Mouse (Mus musculus): ENCODE results near the gene Aqp8.

Gene Aqp8

DNA sequence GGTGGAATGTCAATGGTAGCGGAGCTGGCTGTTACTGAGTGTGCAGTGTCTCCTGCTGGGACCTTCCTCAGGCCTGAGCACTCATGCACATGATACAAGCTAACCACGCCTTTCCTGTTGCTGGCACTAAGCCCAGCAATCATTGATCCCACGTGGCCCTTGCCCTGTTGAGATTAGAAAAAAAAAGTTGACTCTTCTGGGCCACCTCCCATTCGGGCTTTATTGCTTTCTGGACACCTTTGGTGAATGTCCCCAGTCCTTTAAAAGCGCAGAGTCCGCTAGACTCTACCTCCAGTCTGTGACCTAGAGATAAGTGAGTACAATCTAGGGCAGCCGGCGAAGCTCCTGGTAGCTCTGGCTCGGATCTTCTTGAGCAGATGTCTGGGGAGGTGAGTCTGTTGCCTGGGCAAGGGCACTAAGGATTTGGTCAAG lies at the start of gene Aqp8:
Gene Aqp8 (plus strand): TSS at position 222 of the 432 bp plus-strand sequence.
- DNase-seq (ENCODE audit: low spot score): peak; percentile 53

- DNase-seq (ENCODE audit: low spot score): no peak
Measured at GRCm38 (mm10) chr7:123416803-123417202, 45.3 kb upstream of the Aqp8 start.

- no peak for DNase-seq (ENCODE audit: low spot score)
Measured at GRCm38 (mm10) chr7:123417661-123418060, 44.4 kb upstream of the Aqp8 start.

- DNase-seq (ENCODE audit: low spot score): no peak
Measured at GRCm38 (mm10) chr7:123419984-123420383, 42.1 kb upstream of the Aqp8 start.

GRCm38 (mm10) chr7:123421958-123422357 lies 40.1 kb upstream of the Aqp8 start:
- no peak for DNase-seq (ENCODE audit: low spot score)

GRCm38 (mm10) chr7:123424281-123424680 lies 37.8 kb upstream of the Aqp8 start:
- DNase-seq (ENCODE audit: low spot score): no peak

DNA sequence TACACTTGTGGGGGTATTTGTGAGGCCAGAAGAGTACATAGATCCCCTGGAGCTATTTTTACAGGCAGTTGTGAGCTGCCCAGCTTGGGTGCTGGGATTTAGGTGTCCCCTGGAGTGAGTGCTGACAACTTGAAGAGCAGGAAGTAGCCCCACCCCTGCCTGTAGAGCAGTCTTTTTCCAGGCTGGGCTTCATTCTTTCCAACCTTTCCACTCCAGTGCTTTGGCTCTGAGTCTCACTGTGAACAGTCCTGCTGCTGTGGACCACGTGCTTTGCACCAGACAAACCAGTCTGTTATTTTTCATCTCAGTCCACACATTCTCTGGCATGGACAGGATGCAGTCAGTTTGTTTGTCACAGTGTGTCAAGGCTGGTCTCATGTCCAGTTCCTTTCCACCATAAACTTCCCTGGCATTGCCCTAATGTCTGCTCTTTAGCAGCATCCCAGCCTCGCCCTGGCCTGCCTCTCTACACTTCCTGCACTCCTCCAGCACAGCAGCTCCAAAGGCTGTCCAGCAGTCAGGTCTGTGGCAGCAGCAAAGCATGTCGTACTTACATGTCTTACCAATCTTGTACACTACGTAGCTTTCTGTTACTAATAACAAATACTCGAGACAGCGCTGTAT lies 36.8 kb upstream of the Aqp8 start:
- DNase-seq (ENCODE audit: low spot score): no peak

GRCm38 (mm10) chr7:123429624-123430410 lies 32.3 kb upstream of the Aqp8 start:
- no peak for DNase-seq (ENCODE audit: low spot score)

DNA sequence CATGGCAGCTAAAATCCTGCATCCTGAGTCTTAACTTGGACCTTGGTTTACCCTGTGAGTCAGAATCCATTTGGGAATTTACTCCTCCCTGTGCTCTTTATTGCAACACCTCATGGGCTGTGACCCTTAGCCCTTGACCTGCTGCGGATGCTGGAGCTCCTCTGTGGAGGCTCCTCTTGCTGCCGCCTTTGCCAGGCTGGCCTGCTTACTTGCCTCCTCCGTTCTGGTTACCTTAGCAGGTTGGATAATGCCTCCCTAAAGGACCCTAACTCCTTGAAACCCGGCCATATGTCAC lies 31.7 kb upstream of the Aqp8 start:
- no peak for DNase-seq (ENCODE audit: low spot score)

- DNase-seq (ENCODE audit: low spot score): no peak
Measured at GRCm38 (mm10) chr7:123431206-123431605, 30.9 kb upstream of the Aqp8 start.

DNA sequence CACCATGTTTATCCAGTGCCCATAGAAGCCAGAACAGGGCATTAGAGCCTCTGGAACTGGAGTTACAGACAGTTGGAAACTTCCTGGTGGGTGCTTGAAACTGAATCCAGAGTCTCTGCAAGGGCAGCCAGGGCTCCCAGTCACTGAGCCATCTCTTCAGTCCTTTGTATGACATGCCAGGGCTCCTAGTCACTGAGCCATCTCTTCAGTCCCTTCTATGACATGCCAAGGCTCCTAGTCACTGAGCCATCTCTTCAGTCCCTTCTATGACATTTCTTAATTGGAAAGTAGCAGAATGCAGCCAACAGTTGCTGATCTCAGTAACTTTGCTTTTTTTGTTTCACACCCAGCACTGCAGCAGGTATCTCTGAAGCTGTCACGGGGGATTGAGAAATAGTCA lies 20.0 kb upstream of the Aqp8 start:
- no peak for DNase-seq (ENCODE audit: low spot score)

DNA sequence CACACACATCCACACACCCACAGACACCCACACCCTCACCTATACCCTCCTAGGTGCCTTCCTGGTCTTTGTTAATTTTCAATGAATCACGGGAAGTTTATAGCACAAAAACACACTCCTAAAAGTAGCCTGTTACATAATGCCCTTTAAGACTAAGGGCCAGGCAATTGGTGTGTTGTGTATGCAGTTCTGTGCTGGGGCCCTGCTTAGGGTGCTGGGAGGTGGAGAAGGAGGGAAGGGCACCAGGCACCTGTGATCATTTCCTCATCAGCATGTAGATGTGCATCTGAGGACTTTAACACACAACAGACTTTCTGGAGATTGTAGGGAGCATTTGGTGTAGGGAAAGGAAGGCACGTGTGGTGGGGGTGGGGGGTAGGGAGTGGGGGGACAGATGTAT lies 13.3 kb upstream of the Aqp8 start:
- no peak for DNase-seq (ENCODE audit: low spot score)

DNA sequence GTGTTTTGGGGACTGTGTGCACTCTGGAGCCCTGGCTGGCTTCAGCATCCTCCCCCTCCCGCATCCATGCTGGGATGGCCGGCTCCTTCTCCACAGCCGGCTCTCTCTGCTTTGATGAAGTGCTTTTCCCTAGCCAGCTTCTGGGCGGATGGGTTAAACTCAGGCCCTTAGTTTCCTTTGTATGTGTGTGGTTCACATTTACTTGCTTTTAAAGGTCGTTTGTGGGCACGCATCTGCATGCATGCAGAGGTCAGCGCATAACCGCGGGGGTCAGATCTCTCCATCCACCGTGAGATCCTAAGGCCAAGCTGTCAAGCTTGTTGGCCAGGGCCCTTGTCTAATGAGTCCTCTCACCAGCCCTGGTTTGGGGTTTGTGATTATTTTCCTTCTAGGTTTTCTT lies 12.4 kb upstream of the Aqp8 start:
- no peak for DNase-seq (ENCODE audit: low spot score)

DNA sequence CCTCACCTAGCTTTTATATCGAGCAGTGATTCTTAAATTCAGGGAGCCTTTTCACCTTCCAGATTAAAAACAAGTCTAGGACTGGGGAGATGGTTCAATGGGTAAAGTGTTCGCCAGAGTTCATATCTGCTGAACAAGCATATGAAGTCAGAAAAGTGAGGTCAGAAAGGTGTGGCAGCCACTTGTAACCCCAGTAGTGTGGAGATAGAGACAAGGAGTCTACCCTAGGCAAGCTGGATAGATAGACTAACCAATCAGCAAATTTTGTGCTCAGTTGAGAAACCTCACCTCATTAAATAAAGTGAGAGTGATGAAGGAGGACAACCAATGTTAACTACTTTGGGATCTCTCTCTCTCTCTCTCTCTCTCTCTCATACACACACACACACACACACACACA lies 11.6 kb upstream of the Aqp8 start:
- no peak for DNase-seq (ENCODE audit: low spot score)

DNA sequence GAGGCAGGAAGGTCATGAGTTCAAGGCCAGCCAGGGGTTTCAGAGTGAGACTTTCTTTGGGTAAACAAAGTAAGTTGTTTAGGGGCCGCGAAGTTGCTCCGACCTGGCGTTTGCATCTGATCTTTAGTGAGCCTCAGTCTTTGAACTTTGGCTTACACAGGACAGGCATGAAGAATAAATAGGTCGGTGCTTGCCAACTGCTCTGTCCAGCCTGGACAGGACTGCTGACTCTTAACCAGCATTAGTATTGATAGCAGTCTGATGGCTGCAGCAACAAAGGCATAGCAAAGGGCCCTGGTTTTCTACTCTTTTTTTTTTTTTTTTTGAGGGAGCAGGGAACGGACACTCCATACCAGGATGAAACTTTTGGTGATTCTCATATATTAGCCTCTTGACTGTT lies 9.5 kb upstream of the Aqp8 start:
- DNase-seq (ENCODE audit: low spot score): no peak

DNA sequence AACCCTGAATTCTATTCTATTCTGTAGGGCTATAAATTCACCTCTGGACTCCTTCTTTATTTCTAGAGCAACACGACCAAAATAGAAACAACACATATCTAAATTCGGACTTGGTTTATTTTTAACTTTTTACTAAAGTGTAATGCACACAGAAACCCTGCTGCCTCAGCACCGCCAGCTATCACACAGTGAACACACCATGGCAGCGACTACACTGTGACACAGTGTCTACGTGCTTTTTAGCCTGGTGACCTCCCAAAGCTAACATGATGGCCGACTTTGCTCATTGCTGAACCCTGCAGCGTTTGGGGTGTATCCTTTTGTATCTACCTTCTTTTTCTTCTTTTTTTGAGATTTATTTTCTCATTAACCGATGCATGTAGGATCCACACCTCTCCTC lies 9.0 kb upstream of the Aqp8 start:
- no peak for DNase-seq (ENCODE audit: low spot score)

GRCm38 (mm10) chr7:123455088-123455487 lies 7.0 kb upstream of the Aqp8 start:
- no peak for DNase-seq (ENCODE audit: low spot score)

GRCm38 (mm10) chr7:123458309-123458708 lies 3.8 kb upstream of the Aqp8 start:
- DNase-seq (ENCODE audit: low spot score): no peak

DNA sequence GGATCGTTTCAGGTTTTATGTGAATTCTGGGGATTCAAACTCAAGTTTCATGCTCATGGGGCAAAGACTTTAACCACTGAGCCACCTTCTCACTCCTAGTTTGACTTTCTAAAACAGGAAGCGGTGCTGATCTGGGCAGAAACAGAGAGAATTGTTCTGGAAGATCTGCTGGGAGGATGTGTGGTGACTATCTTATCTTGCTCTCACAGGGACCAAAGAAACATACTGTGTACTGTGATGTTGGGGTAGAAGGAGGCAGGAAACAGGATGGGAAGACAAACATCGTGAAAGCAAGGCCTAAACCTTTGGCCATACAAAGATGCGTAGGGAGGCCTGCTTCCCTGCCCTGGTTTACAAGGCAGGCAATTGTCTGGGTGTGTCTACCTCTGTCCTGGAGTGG lies 2.8 kb upstream of the Aqp8 start:
- DNase-seq (ENCODE audit: low spot score): no peak

DNA sequence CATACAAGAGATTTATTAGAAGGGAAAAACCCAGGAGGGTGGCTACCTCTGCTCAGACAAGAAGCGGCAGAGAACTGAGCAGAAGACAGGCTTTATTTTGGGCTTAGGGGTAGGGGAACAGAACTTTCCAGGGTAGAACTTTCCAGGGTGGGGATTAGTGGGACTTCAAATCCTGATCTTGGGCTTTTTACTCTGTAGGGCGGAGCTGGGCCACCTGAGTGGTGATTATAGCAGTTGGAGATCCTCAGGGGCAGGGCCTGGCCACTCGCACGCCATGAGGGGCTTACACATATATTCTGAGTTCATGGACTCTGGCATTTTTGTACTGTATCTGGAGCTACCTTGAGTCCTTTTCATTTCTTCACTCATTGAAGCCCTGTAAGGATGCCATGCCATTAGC lies 775 bp upstream of the Aqp8 start:
- no peak for DNase-seq (ENCODE audit: low spot score)

DNA sequence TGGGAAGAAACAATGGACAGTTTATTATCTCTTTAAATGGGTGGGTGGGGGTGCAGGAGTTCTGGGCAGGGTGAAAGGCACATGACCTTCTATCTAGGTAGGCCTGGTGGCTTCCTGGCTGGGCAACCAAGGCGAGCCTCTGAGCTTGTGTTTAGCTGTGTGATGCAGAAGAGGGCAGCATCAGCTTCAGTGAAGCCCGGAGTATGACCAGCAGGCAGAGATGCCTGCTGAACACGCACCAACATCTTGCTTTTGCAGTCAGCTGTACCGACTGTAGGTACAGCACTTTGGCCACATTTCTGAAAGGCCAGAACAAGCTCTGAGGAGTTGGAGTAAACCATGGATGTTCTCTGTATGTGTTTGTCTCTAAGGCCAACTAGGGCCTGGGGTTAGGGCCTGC lies 1.5 kb downstream of the Aqp8 start:
- DNase-seq (ENCODE audit: low spot score): no peak

- peak; percentile 93 for DNase-seq (ENCODE audit: low spot score)
Measured at GRCm38 (mm10) chr7:123465692-123466387, 3.7 kb downstream of the Aqp8 start.

- no peak for DNase-seq (ENCODE audit: low spot score)
Measured at GRCm38 (mm10) chr7:123467961-123468360, 5.9 kb downstream of the Aqp8 start.

All from retina, embryonic 14.5 days (tissue).